Comparison of ENCODE assay signal across 24 mouse cellular contexts in the genomic region with DNA sequence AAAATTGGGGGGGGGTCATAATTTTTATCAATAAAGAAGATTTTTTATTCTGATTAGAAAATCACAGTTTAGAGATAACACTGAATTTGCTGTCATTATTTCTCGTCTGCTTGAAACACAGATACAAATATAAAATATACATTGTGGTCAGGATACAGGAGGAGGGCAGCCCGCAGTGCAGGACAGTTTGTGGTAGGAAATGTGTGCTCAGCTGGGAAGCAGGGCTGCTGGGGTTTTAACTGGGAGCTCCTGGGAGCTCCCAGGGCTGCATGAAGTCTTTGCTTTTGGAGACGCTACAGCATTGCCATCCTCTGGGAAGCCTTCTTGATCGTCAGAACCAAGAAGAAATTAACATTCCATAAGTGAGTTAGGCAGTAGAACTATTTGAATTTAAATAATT.
"Had no signal": no experiment of that assay in that cellular context is flagged by ENCODE, and none has a peak within 500 bp of the region (broad histone marks: within the 10 kb centered on the region; RNA-seq: fewer than 3 reads in every experiment).

No protein-coding gene starts in this region.

- H3K36me3 ChIP-seq: heart, embryonic 12.5 days; hindbrain, embryonic 13.5 days; hindbrain, embryonic 15.5 days; intestine, embryonic 15.5 days; limb, embryonic 10.5 days; limb, embryonic 12.5 days; liver, embryonic 13.5 days had no signal

- H3K27me3 ChIP-seq: heart, embryonic 12.5 days; hindbrain, embryonic 13.5 days; hindbrain, embryonic 15.5 days; intestine, embryonic 15.5 days; limb, embryonic 12.5 days; liver, embryonic 13.5 days had no signal

- H3K4me3 ChIP-seq: gastrocnemius, adult 2 months; heart, adult 2 months; heart, embryonic 12.5 days; hindbrain, embryonic 13.5 days; hindbrain, embryonic 15.5 days; intestine, embryonic 15.5 days; layer of hippocampus, adult 2 months; left cerebral cortex, adult 2 months; limb, embryonic 10.5 days; limb, embryonic 12.5 days; liver, embryonic 13.5 days had no signal

- H3K9ac ChIP-seq: heart, embryonic 12.5 days; hindbrain, embryonic 13.5 days; hindbrain, embryonic 15.5 days; intestine, embryonic 15.5 days; limb, embryonic 12.5 days; liver, embryonic 13.5 days had no signal

- H3K9me3 ChIP-seq: heart, embryonic 12.5 days; hindbrain, embryonic 13.5 days; hindbrain, embryonic 15.5 days; intestine, embryonic 15.5 days; limb, embryonic 10.5 days; limb, embryonic 12.5 days; liver, embryonic 13.5 days had no signal

- H3K4me1 ChIP-seq: hindbrain, embryonic 13.5 days; hindbrain, embryonic 15.5 days; intestine, embryonic 15.5 days; limb, embryonic 10.5 days; limb, embryonic 12.5 days; liver, embryonic 13.5 days had no signal

- H3K27ac ChIP-seq: gastrocnemius, adult 2 months; heart, adult 2 months; hindbrain, embryonic 13.5 days; hindbrain, embryonic 15.5 days; hindbrain, postnatal 0 days; intestine, embryonic 15.5 days; layer of hippocampus, adult 2 months; left cerebral cortex, adult 2 months; limb, embryonic 10.5 days; limb, embryonic 12.5 days; liver, embryonic 13.5 days had no signal

- ATAC-seq: hindbrain, postnatal 0 days; intestine, embryonic 15.5 days had no signal

- DNase-seq: gastrocnemius, adult 2 months; gastrocnemius, postnatal 10 days; gastrocnemius, postnatal 25 days; heart, adult 11 months; heart, adult 2 months; heart, postnatal 10 days; heart, postnatal 36 days; kidney, adult 11 months; kidney, adult 2 months; kidney, postnatal 10 days; kidney, postnatal 25 days; kidney, postnatal 4 days; liver; liver, embryonic 13.5 days had no signal

- H3K4me2 ChIP-seq: heart, embryonic 12.5 days; hindbrain, embryonic 13.5 days; hindbrain, embryonic 15.5 days; intestine, embryonic 15.5 days; limb, embryonic 12.5 days; liver, embryonic 11.5 days; liver, embryonic 13.5 days had no signal
